Mouse (Mus musculus): ENCODE results near the gene Tceanc2.
"Not testable (repeated sequence)": the region's sequence is repeated elsewhere in the genome, so short reads cannot be mapped to it uniquely, and the experiment has no call there.

Gene Tceanc2

GRCm38 (mm10) chr4:107126891-107127524 lies 51.9 kb downstream of the Tceanc2 start:
- no peak for DNase-seq (ENCODE audit: low read depth)

DNA sequence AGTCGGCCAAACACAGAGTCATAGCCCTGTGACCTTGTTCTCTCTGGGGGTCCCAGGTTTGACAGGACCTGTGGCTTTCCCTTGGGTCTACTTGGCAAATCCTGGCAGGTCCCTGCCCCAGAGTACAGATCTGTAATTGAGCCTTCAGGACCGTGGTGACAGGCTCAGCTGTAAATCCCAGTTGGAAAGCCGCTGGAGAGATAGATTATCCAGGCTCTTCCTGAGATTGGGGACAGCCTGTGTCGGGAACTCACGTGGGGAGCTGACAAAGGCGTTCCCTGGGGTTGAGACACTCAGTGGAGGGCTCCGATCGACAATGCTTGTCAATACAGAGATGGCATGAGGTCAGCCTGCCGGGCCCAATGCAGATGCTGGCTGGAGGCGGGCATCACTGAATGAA lies 52.5 kb downstream of the Tceanc2 start:
- DNase-seq (ENCODE audit: low read depth) = no peak

DNA sequence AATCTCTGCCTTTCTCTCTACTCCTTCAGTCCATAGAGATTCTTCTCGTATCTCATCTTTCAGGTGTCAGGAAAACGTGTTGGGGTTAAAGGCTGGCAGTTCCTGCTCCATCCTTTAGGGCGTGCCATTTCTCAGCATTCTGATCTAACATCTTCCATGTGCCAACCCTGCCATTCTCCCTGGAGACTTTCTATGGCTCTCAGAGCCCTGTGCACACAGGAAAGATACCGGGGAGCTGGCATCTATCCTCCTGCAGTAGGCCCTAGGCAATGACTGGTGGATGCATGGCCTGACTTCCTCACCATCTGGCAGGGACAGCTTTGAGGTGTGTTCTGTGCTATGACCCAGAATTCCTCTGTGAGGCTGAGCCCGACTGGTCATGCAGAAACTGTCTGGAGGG lies 53.8 kb downstream of the Tceanc2 start:
- DNase-seq (ENCODE audit: low read depth) = no peak

GRCm38 (mm10) chr4:107124376-107124775 lies 54.5 kb downstream of the Tceanc2 start:
- no peak for DNase-seq (ENCODE audit: low read depth)

GRCm38 (mm10) chr4:107121165-107121943 lies 57.6 kb downstream of the Tceanc2 start:
- peak; percentile 64 for DNase-seq (ENCODE audit: low read depth)

DNA sequence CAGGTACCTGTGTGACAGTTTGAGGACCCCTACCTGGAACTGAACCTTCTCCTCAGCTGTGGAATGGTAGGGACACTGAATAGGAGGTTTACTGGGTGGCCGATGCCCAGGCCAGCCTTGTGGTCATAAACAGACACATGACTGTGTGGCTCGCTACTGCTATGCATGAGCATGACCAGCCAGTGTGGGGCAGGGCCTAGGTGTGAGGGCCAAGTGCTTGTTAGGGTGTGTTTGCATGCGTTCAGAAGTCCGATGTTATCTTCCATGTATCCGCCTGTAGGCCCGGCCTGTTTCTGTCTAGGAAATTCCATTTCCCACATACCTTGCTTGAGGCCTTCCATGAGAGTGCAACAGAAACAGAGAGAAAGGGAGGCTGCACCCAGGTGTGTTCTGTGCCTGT lies 58.2 kb downstream of the Tceanc2 start:
- no peak for DNase-seq (ENCODE audit: low read depth)

- no peak for DNase-seq (ENCODE audit: low read depth)
Observed at GRCm38 (mm10) chr4:107119056-107119455, 59.9 kb downstream of the Tceanc2 start.

GRCm38 (mm10) chr4:107117741-107118385 lies 61.1 kb downstream of the Tceanc2 start:
- DNase-seq (ENCODE audit: low read depth) = no peak

DNA sequence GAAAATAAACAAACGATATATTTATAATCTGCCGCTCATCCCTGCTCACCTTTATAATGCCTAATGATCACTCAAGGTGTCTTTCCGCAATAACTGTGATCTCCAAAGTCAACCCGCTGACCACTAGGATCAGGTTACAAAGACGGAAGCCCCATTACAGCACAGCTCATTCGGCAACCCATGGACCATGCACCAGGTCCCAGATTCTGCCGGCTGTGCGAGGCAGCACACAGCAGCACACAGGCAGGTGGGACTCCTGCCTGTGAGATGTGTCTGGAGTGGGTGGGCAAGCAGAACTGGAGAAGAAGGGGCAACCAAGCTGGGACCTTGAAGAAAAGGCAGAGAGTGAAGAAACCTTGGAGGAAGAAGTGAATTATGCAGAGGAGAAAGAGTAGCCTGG lies 64.6 kb downstream of the Tceanc2 start:
- no peak for DNase-seq (ENCODE audit: low read depth)

GRCm38 (mm10) chr4:107109181-107109580 lies 69.7 kb downstream of the Tceanc2 start:
- DNase-seq (ENCODE audit: low read depth) = not testable (repeated sequence)

DNA sequence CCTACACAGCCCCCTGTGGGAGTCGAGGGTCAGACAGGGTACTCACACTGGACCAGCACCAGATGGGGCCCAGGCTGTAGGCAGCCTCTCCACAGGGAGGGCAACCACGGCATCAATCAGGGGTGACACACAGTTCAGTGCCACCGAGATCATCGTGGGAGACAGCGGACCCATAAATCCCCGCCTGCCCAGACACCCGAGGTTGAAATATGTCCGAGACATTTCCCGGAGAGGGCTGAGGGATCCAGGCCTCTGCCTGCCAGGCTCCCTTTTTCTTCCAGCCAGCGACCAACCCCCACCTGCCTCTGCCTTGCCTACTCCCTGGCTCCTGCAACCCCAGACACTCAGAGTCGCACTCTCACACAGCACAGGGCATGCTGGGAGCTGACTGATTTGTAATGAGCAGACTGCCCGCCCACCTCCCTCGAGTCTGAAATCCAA lies 70.6 kb downstream of the Tceanc2 start:
- peak; percentile 37 for DNase-seq (ENCODE audit: low read depth)

DNA sequence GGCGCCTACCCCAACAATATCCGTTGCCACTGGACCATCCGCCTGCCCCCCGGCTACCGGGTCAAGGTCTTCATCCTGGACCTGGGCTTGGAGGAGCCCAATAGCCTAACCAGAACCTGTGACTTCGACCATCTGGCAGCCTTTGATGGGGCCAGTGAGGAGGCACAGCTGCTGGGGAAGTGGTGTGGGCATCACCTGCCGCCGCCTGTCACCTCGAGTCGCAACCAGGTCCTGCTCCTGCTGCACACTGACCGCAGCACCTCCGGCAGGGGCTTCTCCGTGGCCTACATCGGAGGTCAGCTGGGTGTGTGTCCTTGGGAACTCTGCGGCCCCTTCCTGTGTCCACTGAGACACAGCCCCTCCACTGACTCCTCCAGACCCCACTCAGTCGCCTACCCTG lies 72.1 kb downstream of the Tceanc2 start:
- DNase-seq (ENCODE audit: low read depth) = no peak

DNA sequence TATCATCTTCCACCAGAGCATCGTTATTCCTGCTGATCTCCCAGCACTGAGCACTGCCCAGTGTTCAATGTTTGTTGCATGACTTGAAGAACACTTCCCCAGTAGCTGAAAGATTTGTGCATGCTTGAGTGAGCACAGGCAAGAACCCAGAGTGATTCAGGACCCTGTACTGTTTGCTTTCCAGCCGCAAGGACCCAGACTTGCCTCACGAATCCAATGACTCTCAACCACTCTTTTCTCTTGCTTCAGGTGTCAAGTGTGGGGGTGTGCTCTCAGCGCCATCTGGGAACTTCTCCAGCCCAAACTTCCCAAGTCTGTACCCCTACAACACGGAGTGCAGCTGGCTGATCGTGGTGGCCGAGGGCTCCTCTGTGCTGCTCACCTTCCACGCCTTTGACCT lies 76.7 kb downstream of the Tceanc2 start:
- DNase-seq (ENCODE audit: low read depth) = no peak

DNA sequence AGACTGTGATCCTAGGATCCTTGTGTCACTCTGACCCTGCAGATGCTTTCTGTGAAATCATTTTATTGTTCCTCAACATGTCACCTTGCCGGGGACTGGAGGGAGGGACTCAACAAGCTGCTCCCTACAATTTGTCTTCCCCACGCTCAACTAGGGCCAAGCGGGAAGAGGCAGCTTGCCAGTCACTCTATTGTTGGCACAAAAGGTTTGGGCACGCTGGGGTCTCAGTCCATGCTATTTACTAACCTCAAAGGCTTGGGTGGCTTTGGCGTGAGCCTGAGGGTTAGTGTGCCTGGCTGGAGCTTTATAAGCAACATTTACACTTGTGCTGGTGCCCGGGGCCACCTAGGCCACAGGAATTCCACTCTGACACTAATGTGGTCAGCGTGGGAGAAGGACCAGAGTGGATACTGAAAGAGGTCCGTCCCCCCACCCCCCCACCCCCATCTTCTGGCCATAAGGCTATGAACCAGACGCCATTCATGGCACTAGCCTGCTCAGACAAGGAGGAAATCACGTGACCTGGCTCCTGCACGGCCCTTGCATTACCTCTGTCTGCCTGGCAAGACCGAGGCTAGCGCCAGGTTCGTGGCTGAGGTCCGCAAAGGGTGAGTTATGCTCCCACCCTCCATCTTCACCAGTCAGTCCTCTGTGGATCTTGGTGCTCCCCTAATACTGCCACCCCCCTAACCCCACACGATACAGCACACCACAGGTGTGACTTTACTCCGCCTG lies 80.0 kb downstream of the Tceanc2 start:
- DNase-seq (ENCODE audit: low read depth) = no peak

- no peak for DNase-seq (ENCODE audit: low read depth)
Observed at GRCm38 (mm10) chr4:107098375-107098774, 80.5 kb downstream of the Tceanc2 start.

DNA sequence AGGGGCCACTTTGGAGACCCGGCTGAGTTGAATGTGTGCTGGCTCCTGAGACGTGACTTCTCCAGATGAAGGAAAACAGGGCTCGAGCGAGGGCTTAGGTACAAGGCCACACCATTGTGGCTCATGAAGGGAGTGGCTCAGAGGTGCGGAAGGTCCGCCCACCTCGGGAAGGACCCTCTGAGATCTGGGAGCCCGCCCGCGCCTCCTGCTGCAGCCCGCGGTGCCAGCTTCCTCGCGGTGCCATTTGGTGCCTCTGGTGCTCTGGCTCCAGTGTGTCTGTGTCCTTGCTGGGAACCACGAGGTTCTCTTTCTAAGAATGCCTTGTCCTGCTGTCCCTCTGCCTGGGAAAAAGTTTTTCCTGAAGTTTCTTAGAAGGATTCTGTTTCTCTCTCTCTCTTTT lies 81.0 kb downstream of the Tceanc2 start:
- DNase-seq (ENCODE audit: low read depth) = no peak

GRCm38 (mm10) chr4:107096841-107097373 lies 82.0 kb downstream of the Tceanc2 start, which contains the start of gene Cdcp2:
Gene Cdcp2 (plus strand): TSS chr4:107096891.
- DNase-seq (ENCODE audit: low read depth) = no peak

DNA sequence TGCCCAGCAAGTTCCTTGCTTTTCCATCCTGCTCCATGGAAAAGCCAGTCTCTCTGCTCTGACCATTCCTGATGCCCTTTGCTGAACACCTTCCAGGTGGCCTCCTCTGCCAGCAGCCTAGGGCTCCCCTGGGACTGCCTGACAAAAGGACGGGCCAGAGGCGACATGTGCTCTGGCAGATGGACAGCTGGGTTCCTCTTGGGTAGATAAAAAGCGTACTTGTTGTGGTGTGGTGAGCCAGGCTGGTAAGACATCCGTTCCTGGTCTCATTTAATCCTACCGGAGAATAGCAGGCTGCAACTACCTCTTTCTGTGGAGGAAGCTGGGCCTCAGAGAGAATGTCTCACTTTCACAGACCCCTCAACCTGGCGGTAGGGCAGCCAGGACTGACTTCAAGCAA lies 82.9 kb downstream of the Tceanc2 start:
- DNase-seq (ENCODE audit: low read depth) = no peak

DNA sequence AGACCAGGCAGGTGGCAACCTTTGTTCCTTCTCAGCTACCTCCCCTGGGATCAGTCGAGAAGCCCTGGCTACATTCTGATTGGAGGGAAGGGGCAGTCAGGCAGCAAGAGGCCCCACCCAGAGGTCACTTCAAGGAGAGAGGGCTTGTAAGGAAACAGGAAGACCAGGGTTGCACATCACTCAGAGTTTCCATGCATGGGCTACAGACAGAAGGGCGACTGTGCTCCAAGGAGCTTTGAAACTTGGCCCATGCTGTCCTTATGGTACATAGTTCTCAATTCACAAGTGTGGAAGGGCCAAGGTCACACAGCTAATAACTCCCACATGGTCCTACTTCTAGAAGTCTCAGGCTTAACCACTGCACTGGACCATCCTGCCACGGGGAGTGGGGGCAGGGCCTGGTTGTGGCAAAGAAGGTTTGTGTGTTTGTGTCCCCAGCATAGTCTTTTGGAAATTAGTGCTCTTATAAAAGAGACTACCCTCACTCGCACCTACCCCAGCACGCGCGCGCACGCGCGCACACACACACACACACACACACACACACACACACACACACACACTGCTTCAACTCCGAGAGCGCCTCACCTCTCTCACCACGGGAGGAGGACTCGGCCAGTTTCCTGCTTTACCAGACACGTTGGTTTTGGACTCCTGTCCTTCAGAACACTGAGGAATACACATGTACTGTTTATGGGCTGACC lies 84.3 kb downstream of the Tceanc2 start:
- peak; percentile 41 for DNase-seq (ENCODE audit: low read depth)

- no peak for DNase-seq (ENCODE audit: low read depth)
Observed at GRCm38 (mm10) chr4:107091696-107092095, 87.2 kb downstream of the Tceanc2 start.

DNA sequence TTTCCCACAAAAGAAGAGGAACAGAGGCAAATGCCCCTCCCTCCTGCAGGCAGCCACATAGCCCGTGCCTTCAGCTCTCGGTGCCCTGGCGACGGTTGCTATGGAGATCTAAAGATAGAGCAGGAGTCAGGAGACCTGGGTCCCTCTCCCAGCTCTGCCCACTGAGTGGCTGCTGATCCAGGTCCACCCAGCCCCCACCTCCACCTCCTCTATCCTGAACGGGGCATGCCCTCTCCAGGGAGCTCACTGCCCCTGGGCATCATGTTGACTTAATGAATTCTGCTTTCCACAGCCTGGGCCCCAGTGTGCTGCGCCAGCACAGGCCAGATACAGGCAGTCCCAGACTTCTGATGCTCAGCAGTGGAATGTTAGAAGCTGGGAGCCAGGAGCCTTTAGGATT lies 94.1 kb downstream of the Tceanc2 start:
- peak; percentile 24 for DNase-seq (ENCODE audit: low read depth)

Data from NIH3T3 (cell line).